Mouse (Mus musculus) G1E (cell line): ENCODE measurements at regions not wholly inside any gene's neighbourhood (a gene's known extent, or its start where the extent isn't known, plus 50 kb on each side); places are given as distances from the start of the nearest gene placed in this dataset.

Experiments
- CTCF ChIP-seq: IDR thresholded peaks from 2 replicates; pipeline ENCODE4 v1.5.1; 2012; ENCODE audit warnings: low read depth, low read length, inconsistent platforms, mixed read lengths
- GATA1 ChIP-seq: IDR thresholded peaks from 2 replicates; pipeline ENCODE4 v1.6.1; 2012; ENCODE audit warnings: borderline replicate concordance, low read length, inconsistent platforms, mixed read lengths
- POLR2AphosphoS5 ChIP-seq: IDR thresholded peaks from 2 replicates; pipeline ENCODE4 v1.6.1; 2012; ENCODE audit warnings: low read depth, low read length, inconsistent platforms; ENCODE audit not compliant: insufficient replicate concordance

- TF ChIP-seq GATA1, result no peak
- TF ChIP-seq CTCF, result no peak
- TF ChIP-seq POLR2AphosphoS5, result no peak
Measured at GRCm38 (mm10) chr2:137247931-137248330, 131.5 kb upstream of the Jag1 start.
